Mouse (Mus musculus) MEL (cell line): ENCODE results near the gene Agt.

Source experiments
- BHLHE40 ChIP-seq: IDR thresholded peaks from 2 replicates; pipeline ENCODE4 v1.6.1; 2012; ENCODE audit warnings: low read depth, mild to moderate bottlenecking, inconsistent platforms, low read length, improper control_type of control experiment, borderline replicate concordance
- CTCF ChIP-seq, 3 experiments: IDR thresholded peaks in 2 of 3; conservative IDR thresholded peaks in 1 of 3; 2 replicates each; pipeline ENCODE4 v1.5.1; 2011 to 2012; ENCODE audit warnings: low read length in 3 of 3, low read depth in 2 of 3, mild to moderate bottlenecking in 2 of 3, improper control_type of control experiment in 1 of 3, inconsistent platforms in 1 of 3, mixed read lengths in 1 of 3, moderate library complexity in 1 of 3; ENCODE audit not compliant: control insufficient read depth in 1 of 3, insufficient read depth in 1 of 3, poor library complexity in 1 of 3, severe bottlenecking in 1 of 3
- HCFC1 ChIP-seq: IDR thresholded peaks from 2 replicates; pipeline ENCODE4 v1.6.1; 2012; ENCODE audit warnings: low read depth, mild to moderate bottlenecking, inconsistent platforms, low read length, improper control_type of control experiment, moderate library complexity
- MYB ChIP-seq: IDR thresholded peaks from 2 replicates; pipeline ENCODE4 v1.6.1; 2011; ENCODE audit warnings: mild to moderate bottlenecking, low read depth, low read length, improper control_type of control experiment

GRCm38 (mm10) chr8:124586556-124586955, 17.1 kb upstream of the Agt start:
- TF ChIP-seq CTCF (IDR thresholded peaks at IDR 0.05 in 2 of 3, conservative IDR thresholded peaks at IDR 0.05 in 1 of 3; ENCODE audit: control insufficient read depth in 1 of 3, insufficient read depth in 1 of 3, low read depth in 2 of 3, low read length in 3 of 3, poor library complexity in 1 of 3, severe bottlenecking in 1 of 3) (no peak), HCFC1 (no peak), MYB (no peak), BHLHE40 (no peak)
